Mouse (Mus musculus) cerebellum, adult 2 months (tissue): ENCODE results near the gene Kcnmb3.

Source experiments
- CTCF ChIP-seq: fragments of 200-500 bp; IDR thresholded peaks from 2 replicates; pipeline ENCODE4 v1.5.1; 2011; ENCODE audit warnings: low read depth, mild to moderate bottlenecking, control low read depth, low read length, moderate library complexity, borderline replicate concordance; ENCODE audit not compliant: insufficient read depth
- POLR2A ChIP-seq: fragments of 200-500 bp; IDR thresholded peaks from 2 replicates; pipeline ENCODE4 v1.6.1; 2011; ENCODE audit warnings: low read length, control low read depth, borderline replicate concordance; ENCODE audit not compliant: insufficient read depth

GRCm38 (mm10) chr3:32490928-32491315, 1.1 kb downstream of the Kcnmb3 start:
- TF ChIP-seq POLR2A, result no peak
- no peak for TF ChIP-seq CTCF
